Mouse (Mus musculus) spleen, postnatal 14 days (tissue): ENCODE results near the gene 2210016F16Rik.
"Not testable (repeated sequence)": the region's sequence is repeated elsewhere in the genome, so short reads cannot be mapped to it uniquely, and the experiment has no call there.

Source experiments
- DNase-seq, 2 experiments: peaks; one replicate each; pipeline ENCODE4 v3.0.0; 2021 to 2022; ENCODE audit warnings: low spot score in 2 of 2

Gene 2210016F16Rik

DNA sequence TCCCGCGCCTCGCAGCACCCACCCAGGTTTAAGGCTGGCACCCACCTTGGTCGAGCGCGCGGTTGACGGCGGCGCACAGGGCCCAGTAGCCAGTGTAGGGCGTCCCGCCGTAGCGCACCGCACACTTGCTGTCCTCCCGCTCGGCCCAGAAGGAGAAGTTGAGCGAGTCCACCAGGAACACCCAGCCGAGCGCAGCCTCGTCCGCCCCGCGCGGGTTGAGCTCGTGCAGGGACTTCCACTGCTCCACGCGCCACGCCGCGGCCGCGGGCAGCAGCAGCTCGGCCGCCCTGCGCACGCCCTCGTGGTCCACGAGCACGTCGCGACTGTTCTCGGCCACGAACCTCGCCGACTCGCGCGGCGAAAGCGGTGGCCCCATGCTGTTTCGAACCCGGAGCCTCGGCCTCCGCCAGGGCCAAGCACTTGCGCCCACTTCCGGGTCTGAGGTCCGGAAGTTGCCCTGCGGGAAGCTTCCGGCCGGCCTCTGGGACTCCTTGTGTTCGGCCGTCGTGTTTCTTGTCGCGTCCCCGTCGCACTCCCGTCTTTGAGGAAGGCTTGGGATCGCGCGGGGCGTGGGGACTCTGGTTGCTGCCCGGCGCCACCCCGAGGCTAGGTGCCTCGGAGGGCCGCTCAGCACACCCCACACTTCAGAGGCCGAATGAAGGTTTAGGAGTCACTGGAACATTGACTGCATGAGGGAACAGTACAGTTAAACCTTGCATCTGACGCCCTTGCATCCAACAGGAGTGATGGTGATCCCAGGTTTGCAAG lies at the start of gene 2210016F16Rik:
Gene 2210016F16Rik (minus strand): TSS at position 447 of the 768 bp plus-strand sequence.
- peak; percentile 29 to 49 for DNase-seq

DNA sequence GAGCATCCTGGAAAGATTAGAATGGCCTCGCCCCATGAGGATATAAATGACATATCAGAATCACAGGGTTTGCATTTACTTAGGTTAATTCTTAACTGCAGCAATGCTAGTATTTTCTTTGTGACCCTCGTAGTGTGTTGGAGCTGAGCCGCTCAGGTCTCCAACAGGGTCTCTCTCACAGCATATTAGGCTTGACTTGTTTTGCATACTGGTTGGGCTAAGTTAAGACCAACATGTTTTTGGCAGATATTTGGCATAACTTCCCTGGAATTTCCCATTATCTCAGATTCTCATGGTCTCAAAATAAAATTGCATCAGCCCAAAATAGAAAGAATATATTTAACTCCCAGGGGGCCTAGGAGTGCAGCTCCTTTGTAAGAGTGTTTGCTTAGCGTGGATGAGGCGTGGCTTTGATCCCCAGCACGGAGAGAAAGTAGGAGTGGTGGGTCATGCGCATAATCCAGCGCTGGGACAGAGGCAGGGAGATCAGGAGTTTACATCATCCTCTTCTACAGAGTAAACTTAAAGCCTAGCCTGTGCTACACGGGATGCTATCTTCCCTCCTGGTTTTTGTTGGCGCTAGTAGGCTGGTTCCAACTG lies 38.1 kb upstream of the 2210016F16Rik start:
- DNase-seq = no peak

DNA sequence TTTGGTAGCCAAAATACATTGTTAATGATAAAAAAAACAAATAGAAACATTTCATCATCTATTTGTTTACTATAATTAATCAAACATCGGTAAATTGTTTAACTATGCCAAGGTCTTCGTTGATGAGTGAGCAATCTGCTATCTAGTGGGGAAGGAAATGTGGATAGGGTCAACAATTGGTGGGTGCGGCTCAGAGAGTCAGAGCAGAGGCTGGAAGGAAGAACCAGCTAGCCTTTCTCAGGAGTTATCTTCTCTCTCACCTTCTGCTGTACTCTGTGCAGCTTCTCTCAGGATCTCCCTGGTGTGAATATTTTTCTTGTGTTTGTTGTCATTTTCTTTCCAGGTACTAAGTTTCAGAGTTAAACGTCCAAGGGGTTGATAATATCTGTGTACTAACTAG lies 37.2 kb upstream of the 2210016F16Rik start:
- DNase-seq = no peak

GRCm38 (mm10) chr13:58421026-58421425 lies 36.0 kb upstream of the 2210016F16Rik start:
- DNase-seq = no peak

DNA sequence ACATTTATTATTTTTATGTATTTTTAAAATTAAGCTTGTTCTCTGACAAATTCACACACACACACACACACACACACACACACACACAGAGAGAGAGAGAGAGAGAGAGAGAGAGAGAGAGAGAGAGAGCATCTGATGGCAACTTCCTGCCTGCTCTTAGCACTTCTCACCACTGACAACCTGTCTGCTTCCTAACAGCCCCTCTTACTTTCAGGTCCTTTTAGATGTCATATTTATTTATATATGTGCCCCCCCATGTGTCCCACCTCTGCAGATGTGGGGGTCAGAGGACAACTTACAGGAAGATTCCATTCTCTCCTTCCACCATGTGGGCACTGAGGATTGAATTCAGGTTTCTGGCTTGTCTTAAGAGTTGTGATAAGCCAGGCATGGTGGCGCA lies 34.2 kb upstream of the 2210016F16Rik start:
- no peak for DNase-seq

- no peak for DNase-seq
Measured at GRCm38 (mm10) chr13:58418656-58419055, 33.6 kb upstream of the 2210016F16Rik start.

GRCm38 (mm10) chr13:58415838-58416237 lies 30.8 kb upstream of the 2210016F16Rik start:
- DNase-seq = no peak

GRCm38 (mm10) chr13:58415374-58415773 lies 30.3 kb upstream of the 2210016F16Rik start:
- no peak for DNase-seq

DNA sequence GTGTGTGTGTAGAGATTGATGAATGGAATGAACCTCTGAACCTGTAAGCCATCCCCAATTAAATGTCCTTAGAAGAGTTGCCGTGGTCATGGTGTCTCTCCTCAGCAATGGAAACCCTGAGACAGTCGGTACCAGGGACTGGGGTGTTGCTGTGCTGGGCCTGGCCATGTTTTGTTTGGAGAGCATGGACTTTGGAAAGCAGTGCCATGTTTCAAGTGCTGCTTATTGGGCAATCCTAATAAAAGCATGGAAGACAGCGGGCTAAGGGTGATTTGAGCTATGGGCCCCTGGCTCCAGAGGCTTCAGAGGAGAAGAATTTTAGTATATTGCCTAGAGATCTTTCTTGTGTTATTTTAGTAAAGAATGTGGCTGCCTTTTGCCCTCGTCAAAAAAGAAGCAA lies 26.0 kb upstream of the 2210016F16Rik start:
- no peak for DNase-seq

DNA sequence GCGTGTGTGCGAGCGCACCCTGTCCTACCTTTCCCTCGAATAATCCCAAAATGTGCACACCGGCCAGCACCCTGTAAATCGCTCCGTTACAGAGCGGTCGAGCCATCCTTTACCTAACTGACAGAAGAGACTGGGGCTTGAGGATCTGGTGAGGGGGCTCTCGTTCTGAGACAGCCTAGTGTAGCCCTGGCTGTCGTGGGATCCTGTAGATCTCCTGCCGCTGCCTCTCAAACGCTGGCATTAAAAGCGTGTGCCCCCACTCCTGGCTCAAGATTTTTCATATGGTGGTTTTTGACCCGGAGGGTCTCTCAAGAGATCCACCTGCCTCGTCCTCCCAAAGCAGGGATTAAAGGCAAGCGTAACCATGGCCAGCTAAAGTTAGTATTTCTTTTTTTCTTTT lies 18.2 kb upstream of the 2210016F16Rik start, which contains the start of gene Hnrnpk:
Gene Hnrnpk (minus strand): TSS at position 101 of the 400 bp plus-strand sequence.
- DNase-seq = not testable (repeated sequence)

DNA sequence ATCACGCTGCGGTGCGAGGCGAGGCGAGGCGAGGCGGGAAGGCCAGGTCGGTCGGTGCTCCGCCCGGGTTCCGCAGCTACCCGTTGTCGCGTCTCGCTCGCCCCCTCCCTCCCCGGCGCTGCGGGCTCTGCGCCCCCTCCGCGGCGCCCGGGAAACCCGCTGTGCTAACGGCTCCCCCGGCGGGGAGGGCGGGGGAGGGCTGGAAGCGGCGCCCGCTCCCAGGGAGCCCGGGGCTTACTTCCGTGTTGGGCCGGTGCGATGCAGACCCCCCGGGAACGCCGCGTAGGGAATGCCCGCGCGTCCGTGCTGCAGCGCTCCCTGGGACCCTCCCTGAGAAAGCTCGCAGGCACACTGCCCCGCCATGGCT lies 17.7 kb upstream of the 2210016F16Rik start:
- DNase-seq = no peak

GRCm38 (mm10) chr13:58402003-58402743 lies 17.1 kb upstream of the 2210016F16Rik start, which contains the start of gene Rmi1:
TSS of gene Rmi1 (plus strand) at chr13:58402248.
- peak; percentile 97 for DNase-seq

- DNase-seq = peak; percentile 52 to 71
Measured at GRCm38 (mm10) chr13:58401135-58402002, 16.3 kb upstream of the 2210016F16Rik start.

DNA sequence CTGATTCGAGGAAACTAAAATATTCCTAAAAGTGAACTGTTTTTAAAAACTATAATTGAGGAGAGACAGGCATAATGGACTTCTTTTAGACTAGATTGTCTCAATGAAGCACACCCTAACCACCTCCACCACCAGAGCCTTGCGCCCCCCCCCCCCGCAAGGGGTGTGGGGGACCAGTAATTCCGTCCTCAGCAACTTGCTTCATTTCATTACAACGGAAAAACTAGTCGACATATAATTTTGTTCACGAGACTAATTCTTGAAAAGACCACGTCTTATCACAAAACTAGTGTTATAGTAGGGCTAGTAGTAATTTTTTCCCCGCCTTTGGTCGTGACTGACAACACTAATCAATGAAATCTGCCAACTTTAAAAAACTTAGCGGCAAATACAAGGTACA lies 15.6 kb upstream of the 2210016F16Rik start:
- DNase-seq = no peak

GRCm38 (mm10) chr13:58397651-58398050 lies 12.6 kb upstream of the 2210016F16Rik start:
- DNase-seq = no peak

- DNase-seq = not testable (repeated sequence)
Measured at GRCm38 (mm10) chr13:58394392-58394791, 9.4 kb upstream of the 2210016F16Rik start.

DNA sequence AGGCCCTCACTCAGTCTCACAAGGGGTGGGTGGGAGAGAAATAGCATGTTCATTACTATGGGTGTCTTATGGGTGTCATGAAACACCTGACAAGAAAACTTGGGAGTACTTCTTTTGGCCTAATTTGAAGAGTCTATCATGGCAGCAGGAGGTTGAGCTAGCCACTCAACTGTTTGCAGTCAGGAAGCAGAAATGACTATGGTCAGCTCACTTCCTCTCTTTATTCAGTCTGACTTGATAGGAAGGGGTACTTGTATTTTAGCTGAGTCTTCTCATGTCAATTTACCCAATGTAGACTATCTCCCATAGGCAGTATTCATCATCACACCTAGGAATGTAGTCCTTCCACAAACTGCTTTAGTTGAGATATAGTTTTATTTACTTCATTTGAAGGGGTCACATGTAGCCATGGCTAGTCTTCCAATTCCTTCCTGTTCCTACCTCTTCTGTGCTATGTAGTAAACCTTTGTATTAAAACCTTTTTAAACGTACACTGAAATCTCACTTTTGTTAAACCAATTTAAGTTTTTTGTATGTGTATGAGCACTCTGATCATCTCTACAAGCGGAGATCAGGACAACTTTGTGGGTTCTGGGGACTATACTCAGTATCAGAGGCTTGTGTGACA lies 4.4 kb upstream of the 2210016F16Rik start:
- no peak for DNase-seq

DNA sequence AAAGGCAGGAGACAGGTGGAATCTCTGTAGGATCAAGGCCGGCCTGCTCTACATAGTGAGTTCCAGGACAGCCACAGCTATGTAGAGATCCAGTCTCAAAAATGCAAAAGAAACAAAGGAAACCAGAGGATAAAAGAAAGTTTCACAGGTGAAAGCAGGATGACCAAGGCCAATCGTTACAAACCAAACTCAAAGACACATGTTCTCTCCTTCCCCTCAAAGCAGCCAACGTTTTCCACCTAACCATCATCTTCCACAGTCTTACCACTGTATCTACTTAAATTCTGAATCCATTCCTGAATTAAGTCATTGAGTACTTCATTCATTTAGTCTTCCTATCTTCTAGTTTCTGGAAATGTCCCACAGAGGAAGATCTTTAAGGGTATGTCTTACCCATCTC lies 3.4 kb upstream of the 2210016F16Rik start:
- DNase-seq = no peak

- peak; percentile 49 to 64 for DNase-seq
Measured at GRCm38 (mm10) chr13:58387948-58388347, 2.9 kb upstream of the 2210016F16Rik start.

- no peak for DNase-seq
Measured at GRCm38 (mm10) chr13:58385547-58385920, 509 bp upstream of the 2210016F16Rik start.

DNA sequence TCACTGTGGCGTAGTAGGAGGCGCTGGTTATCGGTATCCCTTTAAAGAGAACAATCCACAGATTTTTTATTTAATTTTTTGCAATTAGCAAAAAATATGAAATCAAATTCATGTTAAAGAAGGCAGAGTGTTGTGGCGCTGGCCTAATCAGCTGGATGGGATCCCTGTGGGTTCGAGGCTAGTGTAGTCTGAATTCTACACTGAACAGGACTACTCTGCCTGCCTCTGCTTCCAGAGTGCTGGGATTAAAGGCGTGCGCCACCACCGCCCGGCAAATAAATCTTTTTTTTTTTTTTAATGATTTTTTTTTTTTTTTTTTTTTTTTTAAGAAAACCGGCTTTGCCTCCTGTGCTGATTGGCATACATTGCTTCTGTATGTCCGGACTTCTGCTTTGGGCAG lies 654 bp downstream of the 2210016F16Rik start:
- no peak for DNase-seq
